Mouse (Mus musculus): Measurements from ENCODE around the gene 1500011B03Rik. TPM values are rescaled to one million over a fixed set of nuclear protein-coding genes. Genes with fewer than 3 reads are reported as not detected.
"Not testable (repeated sequence)": the region's sequence is repeated elsewhere in the genome, so short reads cannot be mapped to it uniquely, and the experiment has no call there.

Gene 1500011B03Rik
- polyA plus RNA-seq, 1 experiment from 2014 or later = 302 TPM

- H3K4me3 ChIP-seq (replicated peaks); ATAC-seq (ENCODE audit: low FRiP score); H3K4me2 ChIP-seq; H3K4me1 ChIP-seq; H3K9me3 ChIP-seq (replicated peaks); H3K36me3 ChIP-seq; H3K27ac ChIP-seq (replicated peaks); H3K9ac ChIP-seq (replicated peaks); H3K27me3 ChIP-seq (replicated peaks): not testable (repeated sequence)
- whole genome bisulfite sequencing = 70% methylated on average over 5 of the region's 5 CpGs
These were observed 17.2 kb upstream of the 1500011B03Rik start for GRCm38 (mm10) chr5:114840481-114840880.

GRCm38 (mm10) chr5:114836886-114837285 is 13.6 kb upstream of the 1500011B03Rik start:
- ATAC-seq (ENCODE audit: low FRiP score) = no peak
- no peaks in the 10 kb centered on the region for H3K9me3 ChIP-seq (replicated peaks)
- no peaks in the 10 kb centered on the region for H3K36me3 ChIP-seq
- no peaks in the 10 kb centered on the region for H3K4me1 ChIP-seq
- H3K9ac ChIP-seq (replicated peaks) = no peak overlapping the region
- H3K4me2 ChIP-seq = no peak overlapping the region
- no peaks in the 10 kb centered on the region for H3K27me3 ChIP-seq (replicated peaks)
- WGBS = 76% methylated on average over 12 of the region's 12 CpGs
- H3K27ac ChIP-seq (replicated peaks) = no peak overlapping the region
- H3K4me3 ChIP-seq (replicated peaks) = no peak overlapping the region

GRCm38 (mm10) chr5:114829740-114830139 is 6.5 kb upstream of the 1500011B03Rik start:
- no peak for ATAC-seq (ENCODE audit: low FRiP score)
- peaks cover 6% of the 10 kb centered on the region for H3K4me1 ChIP-seq
- H3K4me3 ChIP-seq (replicated peaks) = no peak overlapping the region
- no peak overlapping the region for H3K4me2 ChIP-seq
- H3K27me3 ChIP-seq (replicated peaks) = no peaks in the 10 kb centered on the region
- WGBS = 66% methylated on average over 3 of the region's 3 CpGs
- H3K36me3 ChIP-seq = no peaks in the 10 kb centered on the region
- H3K9ac ChIP-seq (replicated peaks) = no peak overlapping the region
- no peak overlapping the region for H3K27ac ChIP-seq (replicated peaks)
- no peaks in the 10 kb centered on the region for H3K9me3 ChIP-seq (replicated peaks)

- H3K4me1 ChIP-seq = peaks cover 10% of the 10 kb centered on the region
- H3K27ac ChIP-seq (replicated peaks) = no peak overlapping the region
- no peak overlapping the region for H3K9ac ChIP-seq (replicated peaks)
- H3K9me3 ChIP-seq (replicated peaks) = no peaks in the 10 kb centered on the region
- no peak overlapping the region for H3K4me3 ChIP-seq (replicated peaks)
- no peaks in the 10 kb centered on the region for H3K27me3 ChIP-seq (replicated peaks)
- no peak overlapping the region for H3K4me2 ChIP-seq
- ATAC-seq (ENCODE audit: low FRiP score) = no peak
- no peaks in the 10 kb centered on the region for H3K36me3 ChIP-seq
- WGBS = 90% methylated on average over 12 of the region's 12 CpGs
These were observed 4.2 kb upstream of the 1500011B03Rik start for GRCm38 (mm10) chr5:114827427-114827826.

- H3K4me3 ChIP-seq (replicated peaks) = peak overlapping the region; percentile 36
- ATAC-seq (ENCODE audit: low FRiP score) = peak; percentile 74
- no peaks in the 10 kb centered on the region for H3K27me3 ChIP-seq (replicated peaks)
- peak overlapping the region; percentile 34 for H3K9ac ChIP-seq (replicated peaks)
- H3K4me2 ChIP-seq = peak overlapping the region; percentile 75
- H3K27ac ChIP-seq (replicated peaks) = peak overlapping the region; percentile 65
- 0 out of 2 replicates have a peak, but pooled peaks cover 4% of the 10 kb centered on the region for H3K36me3 ChIP-seq
- H3K9me3 ChIP-seq (replicated peaks) = no peaks in the 10 kb centered on the region
- 9% methylated on average over 27 of the region's 27 CpGs for WGBS
- peaks cover 14% of the 10 kb centered on the region for H3K4me1 ChIP-seq
These were observed 2.9 kb upstream of the 1500011B03Rik start for GRCm38 (mm10) chr5:114825978-114826691.

- H3K9me3 ChIP-seq (replicated peaks) = no peaks in the 10 kb centered on the region
- no peak for ATAC-seq (ENCODE audit: low FRiP score)
- no peak overlapping the region for H3K9ac ChIP-seq (replicated peaks)
- H3K27ac ChIP-seq (replicated peaks) = no peak overlapping the region
- peaks cover 4% of the 10 kb centered on the region; the same call in 1 of the 2 replicates for H3K36me3 ChIP-seq
- H3K4me2 ChIP-seq = peak overlapping the region; percentile 63
- no peaks in the 10 kb centered on the region for H3K27me3 ChIP-seq (replicated peaks)
- WGBS = 19% methylated on average over 9 of the region's 9 CpGs
- H3K4me3 ChIP-seq (replicated peaks) = no peak overlapping the region; the same call in 1 of the 2 replicates
- H3K4me1 ChIP-seq = peaks cover 14% of the 10 kb centered on the region
These were observed 929 bp upstream of the 1500011B03Rik start for GRCm38 (mm10) chr5:114824197-114824596.

GRCm38 (mm10) chr5:114818124-114818523 is 5.1 kb downstream of the 1500011B03Rik start:
- Histone ChIP-seq H3K4me3 (replicated peaks) (no peak overlapping the region), H3K36me3 (peaks cover 4% of the 10 kb centered on the region; the same call in 1 of the 2 replicates), H3K27ac (replicated peaks) (no peak overlapping the region), H3K27me3 (replicated peaks) (no peaks in the 10 kb centered on the region), H3K4me2 (no peak overlapping the region), H3K9me3 (replicated peaks) (no peaks in the 10 kb centered on the region), H3K9ac (replicated peaks) (no peak overlapping the region), H3K4me1 (peaks cover 11% of the 10 kb centered on the region; the same call in 1 of the 2 replicates)
- no peak for ATAC-seq (ENCODE audit: low FRiP score)
- 72% methylated on average over 11 of the region's 11 CpGs for WGBS

- Histone ChIP-seq H3K4me1 (peaks cover 16% of the 10 kb centered on the region), H3K27me3 (replicated peaks) (no peaks in the 10 kb centered on the region), H3K4me2 (no peak overlapping the region), H3K36me3 (peaks cover 3% of the 10 kb centered on the region; the same call in 1 of the 2 replicates), H3K27ac (replicated peaks) (no peak overlapping the region), H3K9me3 (replicated peaks) (no peaks in the 10 kb centered on the region), H3K4me3 (replicated peaks) (no peak overlapping the region), H3K9ac (replicated peaks) (no peak overlapping the region)
- 63% methylated on average over 6 of the region's 6 CpGs for WGBS
- ATAC-seq (ENCODE audit: low FRiP score) = no peak
These were observed 6.7 kb downstream of the 1500011B03Rik start for GRCm38 (mm10) chr5:114816599-114816998.

GRCm38 (mm10) chr5:114813525-114814181 is 9.6 kb downstream of the 1500011B03Rik start:
- ATAC-seq (ENCODE audit: low FRiP score) = peak; percentile 98
- Histone ChIP-seq H3K27ac (replicated peaks) (peak overlapping the region; percentile 95), H3K9me3 (replicated peaks) (no peaks in the 10 kb centered on the region), H3K4me1 (peaks cover 33% of the 10 kb centered on the region), H3K4me3 (replicated peaks) (peak overlapping the region; percentile 67), H3K4me2 (peak overlapping the region; percentile 64), H3K27me3 (replicated peaks) (no peaks in the 10 kb centered on the region), H3K9ac (replicated peaks) (peak overlapping the region; percentile 81), H3K36me3 (peaks cover 2% of the 10 kb centered on the region; the same call in 1 of the 2 replicates)
- WGBS = under 1% methylated on average over 50 of the region's 50 CpGs

- H3K9ac ChIP-seq (replicated peaks) = no peak overlapping the region
- no peaks in the 10 kb centered on the region for H3K27me3 ChIP-seq (replicated peaks)
- ATAC-seq (ENCODE audit: low FRiP score) = no peak
- H3K36me3 ChIP-seq = peaks cover 28% of the 10 kb centered on the region
- H3K4me3 ChIP-seq (replicated peaks) = no peak overlapping the region
- H3K4me1 ChIP-seq = peaks cover 43% of the 10 kb centered on the region
- WGBS = 96% methylated on average over 5 of the region's 5 CpGs
- no peak overlapping the region for H3K27ac ChIP-seq (replicated peaks)
- H3K4me2 ChIP-seq = no peak overlapping the region
- H3K9me3 ChIP-seq (replicated peaks) = no peaks in the 10 kb centered on the region
These were observed 13.4 kb downstream of the 1500011B03Rik start for GRCm38 (mm10) chr5:114809826-114810225.

GRCm38 (mm10) chr5:114809181-114809756 is 14.0 kb downstream of the 1500011B03Rik start:
- 0 out of 2 replicates have a peak overlapping the region, but pooled peaks have one; percentile 3 for H3K27ac ChIP-seq (replicated peaks)
- no peaks in the 10 kb centered on the region for H3K27me3 ChIP-seq (replicated peaks)
- no peak for ATAC-seq (ENCODE audit: low FRiP score)
- no peak overlapping the region for H3K9ac ChIP-seq (replicated peaks)
- peaks cover 34% of the 10 kb centered on the region for H3K36me3 ChIP-seq
- no peaks in the 10 kb centered on the region for H3K9me3 ChIP-seq (replicated peaks)
- peaks cover 41% of the 10 kb centered on the region for H3K4me1 ChIP-seq
- 77% methylated on average over 10 of the region's 10 CpGs for WGBS
- no peak overlapping the region for H3K4me3 ChIP-seq (replicated peaks)
- H3K4me2 ChIP-seq = no peak overlapping the region
